Mouse (Mus musculus) c-Kit-positive CD71-positive TER-119-positive erythroid progenitor cells, embryonic 14.5 days (primary cell): Measurements from ENCODE around the gene Stard8.
"Not testable (repeated sequence)": the region's sequence is repeated elsewhere in the genome, so short reads cannot be mapped to it uniquely, and the experiment has no call there.

Experiments
- DNase-seq: peaks from one replicate; pipeline ENCODE4 v3.0.0-alpha.2; 2013; ENCODE audit warnings: low spot score

Stard8 gene

GRCm38 (mm10) chrX:99003046-99003445 is at the start of gene Stard8:
Gene Stard8 (plus strand): TSS chrX:99003248.
- DNase-seq: no peak

DNA sequence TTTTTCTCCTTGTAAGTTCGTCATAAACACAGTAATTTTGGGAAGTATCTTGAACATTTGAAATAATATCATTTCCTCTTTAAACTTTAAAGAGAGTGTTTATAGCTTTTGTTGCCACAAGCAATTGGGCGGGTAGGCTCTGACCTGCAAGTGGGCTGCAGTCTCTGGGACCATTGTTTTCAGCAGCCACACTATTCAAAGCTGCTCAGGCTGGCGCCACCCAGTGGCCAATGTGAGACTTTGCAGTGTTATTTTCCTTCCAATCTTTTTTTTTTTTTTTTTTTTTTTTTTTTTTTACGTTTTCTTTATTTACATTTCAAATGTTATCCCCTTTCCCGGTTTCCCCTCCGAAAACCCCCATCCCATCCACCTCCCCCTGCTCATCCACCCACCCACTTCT is 49.1 kb upstream of the Stard8 start:
- peak; percentile 38 for DNase-seq

DNA sequence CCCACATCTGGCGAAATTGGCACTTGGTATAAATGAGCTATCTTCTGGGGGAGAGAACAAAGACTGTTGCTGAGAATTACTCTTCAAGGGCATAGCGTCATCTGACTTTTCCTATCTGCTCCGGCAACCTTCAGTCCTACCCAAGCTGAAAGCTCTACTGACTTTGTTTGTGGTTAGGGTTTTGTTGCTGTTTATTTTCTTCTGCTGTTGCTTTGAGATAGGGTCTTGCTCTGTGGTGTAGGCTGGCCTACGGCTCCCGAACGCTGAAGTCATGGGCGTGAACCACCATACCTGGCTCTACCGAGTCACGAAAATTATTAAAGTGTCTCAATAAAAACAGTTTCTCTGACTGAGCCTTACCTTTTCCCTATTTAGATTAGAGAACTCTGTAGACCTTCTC is 44.8 kb upstream of the Stard8 start:
- DNase-seq: no peak

DNA sequence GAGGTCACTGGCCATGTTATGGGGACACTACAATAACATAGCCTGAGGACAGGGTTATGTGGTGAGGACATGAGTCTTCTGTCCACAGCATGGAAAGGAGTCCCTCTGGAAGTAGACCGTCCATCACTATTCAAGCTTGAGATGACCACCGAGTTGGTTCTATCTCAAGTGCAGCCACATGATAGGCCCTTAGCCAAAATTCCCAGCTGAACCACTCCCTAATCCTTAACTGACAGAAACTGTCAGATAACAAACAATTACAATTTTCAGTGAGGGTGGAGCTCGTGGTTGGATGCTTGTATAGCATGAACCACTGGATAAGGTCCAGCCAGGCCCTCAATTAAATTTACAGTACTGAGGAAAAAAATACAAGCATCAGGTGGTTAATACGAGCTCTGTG is 44.0 kb upstream of the Stard8 start:
- no peak for DNase-seq

DNA sequence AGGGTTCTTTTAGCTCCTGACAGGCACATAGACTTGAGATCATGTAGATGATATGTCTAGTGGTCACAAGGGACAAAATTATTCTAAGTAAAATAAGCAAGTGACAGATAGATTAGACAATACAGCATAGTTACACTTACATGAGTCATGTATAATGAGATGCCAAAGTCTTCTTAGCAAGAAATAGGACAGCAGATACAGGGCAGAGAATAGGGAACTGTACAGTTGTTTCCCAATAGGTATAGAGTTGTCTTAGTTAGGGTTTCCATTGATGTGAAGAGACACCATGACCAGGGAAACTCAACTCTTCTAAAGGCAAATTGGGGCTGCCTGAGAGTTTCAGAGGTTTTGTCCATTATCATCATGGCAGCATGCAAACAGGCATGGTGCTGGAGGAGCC is 39.3 kb upstream of the Stard8 start:
- no peak for DNase-seq

GRCm38 (mm10) chrX:98964513-98964912 is 38.5 kb upstream of the Stard8 start:
- no peak for DNase-seq

- DNase-seq: not testable (repeated sequence)
Observed at GRCm38 (mm10) chrX:98986611-98987010, 16.4 kb upstream of the Stard8 start.

DNA sequence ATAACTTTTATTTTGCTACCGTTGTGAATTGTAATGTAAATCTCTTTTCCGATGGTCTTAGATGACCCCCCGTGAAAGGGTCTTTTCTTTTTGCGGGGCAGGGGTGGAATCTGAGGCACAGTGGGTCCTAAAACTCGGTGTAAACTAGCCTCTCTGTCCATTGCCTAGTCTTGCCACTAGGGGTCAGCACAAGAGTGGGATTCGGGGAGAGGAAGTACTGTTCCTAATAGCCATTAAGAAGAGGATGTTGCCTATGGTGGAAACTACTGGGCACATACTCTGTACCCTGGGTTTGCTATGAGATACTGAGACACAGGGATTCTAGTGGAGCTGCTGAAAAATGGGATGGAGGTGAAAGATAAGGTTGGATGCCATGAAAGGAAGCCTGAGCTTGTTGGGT is 13.5 kb upstream of the Stard8 start:
- DNase-seq: peak; percentile 13

DNA sequence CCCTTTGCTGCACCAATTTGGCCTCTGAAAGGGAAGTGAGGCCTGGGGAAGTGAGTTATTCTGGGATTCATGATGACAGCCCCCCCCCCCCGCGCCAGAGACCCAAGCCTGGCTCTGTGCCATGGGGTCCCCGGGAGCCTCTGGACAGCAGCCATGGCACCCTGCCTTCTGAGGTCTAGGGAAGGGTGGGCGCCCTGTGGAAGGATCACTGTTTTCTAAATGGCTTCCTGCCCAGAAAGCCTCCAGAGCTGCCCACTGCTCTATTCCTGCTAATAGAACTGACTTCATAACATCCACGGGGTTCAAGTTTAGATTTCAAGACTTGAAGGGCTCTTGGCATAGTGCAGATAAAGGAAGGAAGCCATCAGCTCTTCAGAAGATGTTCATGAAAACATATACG is 983 bp upstream of the Stard8 start:
- DNase-seq: no peak

- no peak for DNase-seq
Observed at GRCm38 (mm10) chrX:99010581-99010980, 7.5 kb downstream of the Stard8 start.

DNA sequence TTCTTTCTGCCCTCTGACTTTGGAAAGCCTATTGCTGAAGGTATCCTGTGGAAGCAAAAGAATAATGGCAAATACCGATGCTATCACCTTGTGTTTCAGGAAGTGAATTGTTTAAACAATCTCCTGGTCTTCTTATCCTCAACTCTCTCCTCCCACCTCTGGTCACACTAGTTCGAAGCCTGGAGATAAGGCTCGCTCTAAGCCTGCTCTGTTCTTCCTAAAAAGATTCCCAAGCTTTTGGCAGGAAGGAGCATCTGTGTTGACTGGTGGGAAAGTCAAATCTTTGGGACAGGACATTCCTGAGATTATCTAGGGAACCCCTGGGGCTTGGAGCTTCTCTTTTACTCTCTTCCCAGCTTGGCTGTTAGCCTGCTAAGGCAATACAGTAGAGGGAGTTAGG is 8.2 kb downstream of the Stard8 start:
- DNase-seq: no peak

DNA sequence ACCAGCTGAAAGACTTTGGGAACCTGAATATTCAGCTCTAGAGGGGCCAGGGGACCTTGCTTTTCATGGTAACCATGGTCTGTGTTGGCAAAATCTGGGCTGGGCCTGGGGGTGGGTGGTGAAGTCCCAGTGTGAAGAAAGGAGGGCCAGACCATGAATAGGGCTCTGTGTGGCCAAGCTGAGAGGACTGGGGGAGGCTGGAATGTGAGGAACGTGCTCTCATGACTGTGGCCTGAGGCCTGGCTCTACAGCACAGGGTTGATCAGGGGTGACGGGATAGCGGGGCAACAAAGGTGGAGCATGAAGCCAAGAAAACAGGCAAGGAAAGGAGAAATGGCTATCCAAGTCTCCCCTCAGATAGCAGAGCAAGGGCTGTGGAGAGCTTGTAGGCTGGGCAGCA is 9.4 kb downstream of the Stard8 start:
- DNase-seq: no peak

DNA sequence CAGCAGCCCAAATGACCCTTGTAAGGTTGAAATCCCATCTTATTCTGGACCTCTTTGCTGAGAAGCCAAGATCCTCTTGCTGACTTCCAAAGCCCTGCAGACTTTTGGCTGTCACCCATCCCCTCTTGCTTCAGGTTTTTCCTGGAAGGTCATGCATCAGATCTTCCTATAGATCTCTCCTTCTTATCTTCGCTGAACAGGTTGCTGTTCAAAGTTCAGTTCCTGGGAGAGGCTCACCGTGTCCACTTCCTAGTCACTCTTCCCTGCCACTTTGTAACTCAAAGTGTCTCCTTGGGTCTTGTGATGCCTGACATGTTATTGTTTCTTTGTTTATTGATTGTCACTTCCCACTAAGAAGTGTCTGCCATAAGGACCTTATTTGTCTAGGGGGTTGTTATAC is 12.7 kb downstream of the Stard8 start:
- no peak for DNase-seq

GRCm38 (mm10) chrX:99016987-99017386 is 13.9 kb downstream of the Stard8 start:
- DNase-seq: no peak

GRCm38 (mm10) chrX:99017874-99018273 is 14.8 kb downstream of the Stard8 start:
- DNase-seq: no peak

DNA sequence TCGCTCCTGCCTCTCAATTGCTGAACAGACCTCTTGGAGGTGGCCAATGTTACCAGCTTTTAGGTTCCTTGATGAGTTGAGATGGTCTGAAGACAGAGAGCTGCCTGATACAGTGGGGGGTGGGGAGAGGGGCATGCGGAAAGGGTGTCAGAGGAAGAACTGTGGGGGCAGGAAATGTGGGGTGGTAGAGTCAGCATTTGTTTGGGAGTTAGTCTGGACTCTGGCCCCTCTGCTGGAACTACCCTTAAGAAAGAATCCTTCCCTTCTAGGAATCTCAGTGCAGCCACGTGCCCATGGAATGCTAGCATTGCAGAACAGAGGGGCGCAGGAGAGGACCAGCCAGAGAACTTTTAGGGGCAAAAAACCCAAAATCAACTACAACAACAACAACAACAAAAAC is 16.3 kb downstream of the Stard8 start:
- DNase-seq: no peak

- DNase-seq: no peak
Observed at GRCm38 (mm10) chrX:99020215-99020614, 17.2 kb downstream of the Stard8 start.

DNA sequence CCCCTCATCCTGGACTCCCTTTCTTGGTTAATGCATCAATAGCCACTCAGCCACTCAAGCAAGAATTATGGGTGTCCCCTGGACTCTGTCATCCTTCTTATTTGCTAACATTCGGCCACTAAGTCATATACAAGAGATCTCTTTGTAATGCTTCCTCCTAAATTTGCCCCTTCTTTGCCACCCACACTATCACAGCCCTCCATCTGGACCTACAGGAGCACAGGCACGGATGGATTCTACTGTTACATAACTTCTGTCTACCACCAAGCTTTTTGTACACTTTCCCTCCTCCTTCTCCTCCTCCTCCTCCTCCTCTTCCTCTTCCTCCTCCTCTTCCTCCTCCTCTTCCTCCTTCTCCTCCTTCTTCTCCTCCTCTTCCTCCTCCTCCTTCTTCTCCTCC is 18.5 kb downstream of the Stard8 start:
- DNase-seq: no peak

DNA sequence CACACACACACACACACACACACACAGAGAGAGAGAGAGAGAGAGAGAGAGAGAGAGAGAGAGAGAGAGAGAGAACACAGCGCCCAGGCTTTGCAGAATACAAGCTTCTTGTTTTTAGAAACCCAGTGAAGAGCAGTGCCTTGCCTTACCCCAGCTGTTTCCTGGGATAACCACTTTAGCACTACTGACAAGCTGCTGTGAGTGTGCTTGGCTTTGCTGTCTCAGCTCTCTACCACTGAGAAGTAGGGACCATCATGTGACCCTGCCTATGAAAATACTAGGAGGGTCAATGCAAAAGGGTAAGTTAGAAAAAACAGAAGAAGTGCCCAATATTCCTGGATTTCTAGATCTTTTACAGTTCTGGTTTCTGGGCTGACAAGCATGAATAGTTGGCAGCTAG is 20.9 kb downstream of the Stard8 start:
- DNase-seq: no peak

GRCm38 (mm10) chrX:99035407-99035806 is 32.4 kb downstream of the Stard8 start:
- no peak for DNase-seq

GRCm38 (mm10) chrX:99042451-99042951 is 39.5 kb downstream of the Stard8 start:
- peak; percentile 42 for DNase-seq

- DNase-seq: no peak
Observed at GRCm38 (mm10) chrX:99043275-99043674, 40.2 kb downstream of the Stard8 start.

GRCm38 (mm10) chrX:99043739-99044138 is 40.7 kb downstream of the Stard8 start:
- no peak for DNase-seq

GRCm38 (mm10) chrX:99045315-99045714 is 42.3 kb downstream of the Stard8 start:
- no peak for DNase-seq
